9 mouse cellular contexts compared by ENCODE assay signal in genomic region chr15:82293271-82293711, GRCm38 (mm10). TPM values are rescaled to one million over a fixed set of nuclear protein-coding genes. Genes with fewer than 3 reads are reported as not detected.
A peak's percentile ranks its signal among the peaks of the same experiment; 100 is the strongest.
DNase-seq lines count a peak whose midpoint lies in the region; ATAC-seq and TF ChIP-seq lines count a peak whose summit lies in the region.
"Had no signal": no experiment of that assay in that cellular context is flagged by ENCODE, and none has a peak within 500 bp of the region (broad histone marks: within the 10 kb centered on the region; RNA-seq: fewer than 3 reads in every experiment).

No protein-coding gene starts in this region.

- in situ Hi-C loops in Patski (cut with MboI; ENCODE audit: low pct_unique_long_range_greater_than_20kb): no loop called here

- CTCF ChIA-PET in Patski (lab: Charles Lee): interaction anchor here (0.9 kb wide), 1 partner anchor 16 kb away, joined by 3 read pairs; no protein-coding TSS in a partner anchor

- H3K4me2 ChIP-seq in hindbrain, embryonic 11.5 days (replicated peaks; ENCODE audit: low read depth, low read length): 0 out of 2 replicates have a peak overlapping the region, but pooled peaks have one; percentile 11

- 0 out of 2 replicates have a peak overlapping the region, but pooled peaks have one; percentile 53 for H3K27ac ChIP-seq in hindbrain, embryonic 11.5 days (ENCODE audit: low read depth, low read length)

- H3K36me3 ChIP-seq in hindbrain, embryonic 11.5 days (ENCODE audit: control insufficient read depth, insufficient read depth, low read length): peaks cover 8% of the 10 kb centered on the region; the same call in 1 of the 2 replicates

- no peak for TF ChIP-seq CTCF in Patski (IDR thresholded peaks at IDR 0.05)

- H3K4me1 ChIP-seq in hindbrain, embryonic 11.5 days (replicated peaks; ENCODE audit: control insufficient read depth, insufficient read depth, low read length): peaks cover 8% of the 10 kb centered on the region; the same call in 1 of the 2 replicates

- H3K9me3 ChIP-seq in hindbrain, embryonic 11.5 days (ENCODE audit: control insufficient read depth, low read length): no peaks in the 10 kb centered on the region

- 7% methylated on average over 7 of the region's 7 CpGs for WGBS in hindbrain, embryonic 11.5 days

- peak overlapping the region; percentile 16; the same call in 1 of the 2 replicates for H3K9ac ChIP-seq in hindbrain, embryonic 11.5 days (ENCODE audit: low read depth, low read length)

- no peaks in the 10 kb centered on the region for H3K27me3 ChIP-seq in Patski
- no peaks in the 10 kb centered on the region for H3K27me3 ChIP-seq in hindbrain, embryonic 11.5 days (ENCODE audit: control insufficient read depth, insufficient read depth, low read length)

- peak; percentile 97 for ATAC-seq in Patski
- peak; percentile 91 for ATAC-seq in hindbrain, embryonic 11.5 days (ENCODE audit: low FRiP score)

- no peak overlapping the region for H3K4me3 ChIP-seq in hindbrain, embryonic 11.5 days (ENCODE audit: low read depth, low read length)

- peak; percentile 34 for DNase-seq in cerebellum, adult 11-12 months
- no peak for DNase-seq in cerebellum, adult 8-10 months
- peak; percentile 61 for DNase-seq in Patski (ENCODE audit: low read depth, low spot score)
- DNase-seq in hindbrain, embryonic 11.5 days (ENCODE audit: low spot score): peak; percentile 80
- DNase-seq in mesoderm, embryonic 11.5 days (ENCODE audit: low read depth, low spot score): peak; percentile 76
- DNase-seq in natural killer cell, adult 2 months (ENCODE audit: low spot score in 2 of 2): no peak
- no peak for DNase-seq in gastrocnemius, adult 8-10 months (ENCODE audit: low spot score in 2 of 2)
- no peak for DNase-seq in right cerebral cortex, postnatal 4 days

- POLR2A ChIA-PET in Patski (lab: Charles Lee): no interaction called here

RNA-seq across cellular contexts. Expression of gene Wbp2nl, which starts 5.5 kb away (rescaled TPM):
- polyA plus RNA-seq in Patski (2021): not detected
- 0.12 TPM in 1 of 2 replicates, not detected in the other for polyA plus RNA-seq in hindbrain, embryonic 11.5 days (2014; fragmentation: Nextera tagmentation; extraction: Ambion mirVana)
- total RNA-seq in gastrocnemius, adult 8-10 months (2022): not detected
- total RNA-seq: layer of hippocampus, adult 18-20 months had no signal

RNA-seq across cellular contexts. Expression of gene Sept3, which starts 18.6 kb away (rescaled TPM):
- polyA plus RNA-seq in Patski (2021): 2.0 TPM
- polyA plus RNA-seq in hindbrain, embryonic 11.5 days (2014; fragmentation: Nextera tagmentation; extraction: Ambion mirVana): 146 and 150 TPM in 2 replicates
- under 1 TPM; 0.10 to 0.63 (median 0.38) TPM for total RNA-seq in gastrocnemius, adult 8-10 months (2022)

RNA-seq across cellular contexts. Expression of gene 1500009C09Rik, which starts 41.1 kb away (rescaled TPM):
- not detected for polyA plus RNA-seq in Patski (2021)
- 0.86 and 1.6 TPM in 2 replicates for polyA plus RNA-seq in hindbrain, embryonic 11.5 days (2014; fragmentation: Nextera tagmentation; extraction: Ambion mirVana)
- total RNA-seq in gastrocnemius, adult 8-10 months (2022): not detected

RNA-seq across cellular contexts. Expression of gene Naga, which starts 45.4 kb away (rescaled TPM):
- polyA plus RNA-seq in Patski (2021): 123 TPM
- 22.2 and 22.8 TPM in 2 replicates for polyA plus RNA-seq in hindbrain, embryonic 11.5 days (2014; fragmentation: Nextera tagmentation; extraction: Ambion mirVana)
- total RNA-seq in gastrocnemius, adult 8-10 months (2022): 10 to 100 TPM in 2 of 4 experiments, 1 to 10 TPM in 2; 7.7 to 11.6 (median 10.1) TPM

RNA-seq across cellular contexts. Expression of gene Pheta2, which starts 45.5 kb away (rescaled TPM):
- 0.27 TPM for polyA plus RNA-seq in Patski (2021)
- polyA plus RNA-seq in hindbrain, embryonic 11.5 days (2014; fragmentation: Nextera tagmentation; extraction: Ambion mirVana): 3.3 and 4.0 TPM in 2 replicates
- under 1 TPM; 0.17 to 0.43 (median 0.36) TPM for total RNA-seq in gastrocnemius, adult 8-10 months (2022)

Comparison
In these comparisons a context has a peak if more than half of its experiments do, and no peak if none do; other contexts are left out.
1. DNase-seq: peak in cerebellum, adult 11-12 months (single experiment), Patski (single experiment), hindbrain, embryonic 11.5 days (single experiment) and mesoderm, embryonic 11.5 days (single experiment); none in cerebellum, adult 8-10 months (single experiment), natural killer cell, adult 2 months (0 of 2), gastrocnemius, adult 8-10 months (0 of 2) and right cerebral cortex, postnatal 4 days (single experiment).
2. RNA of gene Sept3, which starts 18.6 kb away (polyA plus RNA-seq): 146 to 150 TPM in hindbrain, embryonic 11.5 days; 2.0 TPM in Patski (single experiment); every median in the first group is over 10 times any median in the second.